Mouse (Mus musculus) limb, embryonic 13.5 days (tissue): ENCODE measurements at regions not wholly inside any gene's neighbourhood (a gene's known extent, or its start where the extent isn't known, plus 50 kb on each side); places are given as distances from the start of the nearest gene placed in this dataset.
A peak's percentile ranks its signal among the peaks of the same experiment; 100 is the strongest.

Experiments used
- ATAC-seq: fragments of 200-750 bp; cut with Nextera tagmentation; 2 replicates; pipeline ENCODE4 v1.8.0; 2017; ENCODE audit warnings: low read depth, moderate number of reproducible peaks, moderate TSS enrichment; ENCODE audit not compliant: low FRiP score
- H3K27ac ChIP-seq: fragments of 300-500 bp; sonication (generic); 2 replicates; pipeline ENCODE4 v1.5.1; 2015; ENCODE audit warnings: inconsistent platforms, mild to moderate bottlenecking, moderate library complexity
- H3K27me3 ChIP-seq: fragments of 300-500 bp; sonication (generic); 2 replicates; pipeline ENCODE4 v1.6.1; 2015; ENCODE audit warnings: mild to moderate bottlenecking, inconsistent platforms
- H3K36me3 ChIP-seq: fragments of 300-500 bp; sonication (generic); 2 replicates; pipeline ENCODE4 v1.6.1; 2015; ENCODE audit warnings: inconsistent platforms, mild to moderate bottlenecking, moderate library complexity
- H3K4me1 ChIP-seq: fragments of 300-500 bp; sonication (generic); 2 replicates; pipeline ENCODE4 v1.6.1; 2015; ENCODE audit warnings: inconsistent platforms
- H3K4me2 ChIP-seq: fragments of 300-500 bp; sonication (generic); replicated peaks from 2 replicates; pipeline ENCODE4 v1.6.1; 2015; ENCODE audit warnings: inconsistent platforms, mild to moderate bottlenecking, moderate library complexity
- H3K4me3 ChIP-seq: fragments of 300-500 bp; sonication (generic); 2 replicates; pipeline ENCODE4 v1.5.1; 2015; ENCODE audit warnings: moderate library complexity, mild to moderate bottlenecking, inconsistent platforms
- H3K9ac ChIP-seq: fragments of 300-500 bp; sonication (generic); 2 replicates; pipeline ENCODE4 v1.6.1; 2015; ENCODE audit warnings: mild to moderate bottlenecking, inconsistent platforms
- H3K9me3 ChIP-seq: fragments of 300-500 bp; sonication (generic); 2 replicates; pipeline ENCODE4 v1.6.1; 2016; ENCODE audit warnings: inconsistent platforms
- WGBS: fragments of 180-500 bp; shearing (Covaris S2); methylation state at CpG from one replicate; pipeline ENCODE4 v1.1.7; 2015; 5-methylcytosine and 5-hydroxymethylcytosine counted together

- ATAC-seq = no peak
- peaks cover 6% of the 10 kb centered on the region for H3K4me1 ChIP-seq
- WGBS = 63% methylated on average over 3 of the region's 3 CpGs
- H3K36me3 ChIP-seq = no peaks in the 10 kb centered on the region
- no peak overlapping the region for H3K4me2 ChIP-seq
- no peak overlapping the region for H3K27ac ChIP-seq
- 0 out of 2 replicates have a peak, but pooled peaks cover 5% of the 10 kb centered on the region for H3K27me3 ChIP-seq
- no peak overlapping the region for H3K9ac ChIP-seq
- no peak overlapping the region for H3K4me3 ChIP-seq
- no peaks in the 10 kb centered on the region for H3K9me3 ChIP-seq
These were observed 331.3 kb downstream of the Gm826 start for GRCm38 (mm10) chr2:160002695-160003094.

DNA sequence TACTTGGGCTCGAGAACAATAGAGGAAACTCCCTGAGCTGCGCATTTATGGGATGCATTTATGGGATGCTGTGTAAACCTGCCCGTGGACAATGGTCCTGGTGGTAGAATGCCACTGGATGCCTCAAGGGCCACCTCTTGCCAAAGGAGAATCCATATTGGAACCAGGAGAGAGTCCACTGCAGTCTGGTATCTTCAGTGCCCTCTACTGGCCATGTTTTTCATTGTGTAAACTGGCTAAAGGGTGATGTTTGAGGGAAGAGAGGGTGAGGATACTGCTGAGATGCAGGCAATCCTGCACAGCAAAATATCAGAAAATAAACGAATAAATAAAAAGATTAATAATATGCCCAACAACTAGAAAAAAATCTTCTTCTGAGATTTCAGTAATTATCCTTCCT is 333.5 kb downstream of the Gm826 start:
- no peak for ATAC-seq

GRCm38 (mm10) chr2:159997395-159997794 is 336.6 kb downstream of the Gm826 start:
- Histone ChIP-seq H3K9me3 (no peaks in the 10 kb centered on the region), H3K27ac (peak overlapping the region; percentile 11; the same call in 1 of the 2 replicates), H3K27me3 (peaks cover 14% of the 10 kb centered on the region), H3K4me2 (0 out of 2 replicates have a peak overlapping the region, but pooled peaks have one; percentile 1), H3K4me3 (no peak overlapping the region), H3K36me3 (no peaks in the 10 kb centered on the region), H3K9ac (no peak overlapping the region), H3K4me1 (peaks cover 14% of the 10 kb centered on the region)
- ATAC-seq = peak; percentile 59; the same call in 1 of the 2 replicates
- 39% methylated on average over 9 of the region's 9 CpGs for WGBS

More for the DNA sequence above, 333.5 kb downstream of the Gm826 start:
- Histone ChIP-seq H3K27me3 (peaks cover 14% of the 10 kb centered on the region), H3K36me3 (no peaks in the 10 kb centered on the region), H3K27ac (no peak overlapping the region), H3K4me1 (peaks cover 11% of the 10 kb centered on the region), H3K4me3 (no peak overlapping the region), H3K4me2 (no peak overlapping the region), H3K9ac (no peak overlapping the region), H3K9me3 (no peaks in the 10 kb centered on the region)
- WGBS = 65% methylated on average over 4 of the region's 4 CpGs

GRCm38 (mm10) chr2:159994490-159994889 is 339.5 kb downstream of the Gm826 start:
- Histone ChIP-seq H3K27me3 (peaks cover 14% of the 10 kb centered on the region), H3K4me2 (no peak overlapping the region), H3K4me3 (no peak overlapping the region), H3K4me1 (peaks cover 14% of the 10 kb centered on the region), H3K9ac (no peak overlapping the region), H3K9me3 (no peaks in the 10 kb centered on the region), H3K27ac (no peak overlapping the region), H3K36me3 (no peaks in the 10 kb centered on the region)
- 20% methylated on average over 3 of the region's 3 CpGs for WGBS
- ATAC-seq = no peak

GRCm38 (mm10) chr2:159986719-159987118 is 347.2 kb downstream of the Gm826 start:
- no peaks in the 10 kb centered on the region for H3K36me3 ChIP-seq
- H3K27me3 ChIP-seq = peaks cover 10% of the 10 kb centered on the region; the same call in 1 of the 2 replicates
- H3K9ac ChIP-seq = no peak overlapping the region
- H3K4me2 ChIP-seq = no peak overlapping the region
- no peak overlapping the region for H3K4me3 ChIP-seq
- no peak for ATAC-seq
- H3K9me3 ChIP-seq = no peaks in the 10 kb centered on the region
- 92% methylated on average over 7 of the region's 7 CpGs for WGBS
- no peak overlapping the region for H3K27ac ChIP-seq
- H3K4me1 ChIP-seq = no peaks in the 10 kb centered on the region

- H3K9me3 ChIP-seq = no peaks in the 10 kb centered on the region
- H3K27ac ChIP-seq = no peak overlapping the region
- 84% methylated on average over 3 of the region's 3 CpGs for WGBS
- no peak for ATAC-seq
- no peak overlapping the region for H3K4me2 ChIP-seq
- H3K4me1 ChIP-seq = no peaks in the 10 kb centered on the region
- no peak overlapping the region for H3K4me3 ChIP-seq
- no peak overlapping the region for H3K9ac ChIP-seq
- no peaks in the 10 kb centered on the region for H3K36me3 ChIP-seq
- H3K27me3 ChIP-seq = 0 out of 2 replicates have a peak, but pooled peaks cover 5% of the 10 kb centered on the region
These were observed 352.3 kb downstream of the Gm826 start for GRCm38 (mm10) chr2:159981694-159982093.

GRCm38 (mm10) chr2:159950369-159950768 is 383.6 kb downstream of the Gm826 start:
- 39% methylated on average over 1 of the region's 1 CpGs for WGBS
- no peak for ATAC-seq
- H3K9me3 ChIP-seq = no peaks in the 10 kb centered on the region

DNA sequence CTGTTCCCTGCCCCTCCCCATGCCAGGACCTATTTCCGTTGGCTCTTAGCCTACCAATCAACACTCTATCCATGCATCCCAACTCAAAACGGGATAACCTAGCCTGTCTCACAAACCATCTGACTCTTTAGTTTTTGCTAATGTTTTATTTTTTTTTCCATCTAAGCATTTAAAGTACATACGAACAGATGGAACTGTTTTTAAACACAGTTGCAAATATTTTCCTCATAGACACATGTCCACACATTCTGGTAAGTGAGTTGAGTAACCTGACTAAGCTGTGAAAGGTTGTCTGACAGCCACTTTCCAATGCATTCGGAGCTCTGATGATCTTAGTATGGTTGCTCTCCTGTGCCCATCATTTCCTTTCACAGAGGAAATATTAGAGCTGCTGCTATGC is 384.9 kb downstream of the Gm826 start:
- no peaks in the 10 kb centered on the region for H3K9me3 ChIP-seq
- no peaks in the 10 kb centered on the region for H3K27me3 ChIP-seq
- H3K9ac ChIP-seq = no peak overlapping the region
- no peaks in the 10 kb centered on the region for H3K4me1 ChIP-seq
- no peak for ATAC-seq
- WGBS = 75% methylated on average over 4 of the region's 4 CpGs
- H3K4me2 ChIP-seq = no peak overlapping the region
- no peak overlapping the region for H3K27ac ChIP-seq
- H3K4me3 ChIP-seq = no peak overlapping the region
- no peaks in the 10 kb centered on the region for H3K36me3 ChIP-seq

More at GRCm38 (mm10) chr2:159950369-159950768, 383.6 kb downstream of the Gm826 start:
- Histone ChIP-seq H3K27ac (no peak overlapping the region), H3K4me3 (no peak overlapping the region), H3K36me3 (no peaks in the 10 kb centered on the region), H3K4me2 (no peak overlapping the region), H3K27me3 (no peaks in the 10 kb centered on the region), H3K4me1 (no peaks in the 10 kb centered on the region), H3K9ac (no peak overlapping the region)

DNA sequence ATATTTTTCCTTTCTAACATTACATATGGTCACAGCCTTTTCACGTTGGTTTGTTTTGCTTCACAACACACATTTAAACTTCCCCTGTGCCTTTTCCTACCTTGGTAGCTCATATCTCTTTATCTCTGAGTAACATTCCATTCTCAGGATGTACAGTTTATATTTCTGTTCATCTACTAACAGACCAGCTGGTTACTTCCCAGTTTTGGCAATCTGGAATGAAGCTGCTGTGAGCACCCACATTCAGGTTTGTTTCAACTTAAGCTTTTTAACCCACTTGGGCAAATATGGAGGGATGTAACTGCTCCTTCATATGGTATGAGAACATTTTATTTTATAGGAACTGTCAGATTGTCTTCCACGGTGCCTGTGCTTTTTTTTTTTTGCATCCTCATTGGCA is 403.2 kb downstream of the Gm826 start:
- Histone ChIP-seq H3K9me3 (no peaks in the 10 kb centered on the region), H3K4me1 (no peaks in the 10 kb centered on the region), H3K36me3 (no peaks in the 10 kb centered on the region), H3K4me2 (no peak overlapping the region), H3K9ac (no peak overlapping the region), H3K4me3 (no peak overlapping the region), H3K27me3 (no peaks in the 10 kb centered on the region), H3K27ac (no peak overlapping the region)
- no peak for ATAC-seq
- 90% methylated on average over 2 of the region's 2 CpGs for WGBS

DNA sequence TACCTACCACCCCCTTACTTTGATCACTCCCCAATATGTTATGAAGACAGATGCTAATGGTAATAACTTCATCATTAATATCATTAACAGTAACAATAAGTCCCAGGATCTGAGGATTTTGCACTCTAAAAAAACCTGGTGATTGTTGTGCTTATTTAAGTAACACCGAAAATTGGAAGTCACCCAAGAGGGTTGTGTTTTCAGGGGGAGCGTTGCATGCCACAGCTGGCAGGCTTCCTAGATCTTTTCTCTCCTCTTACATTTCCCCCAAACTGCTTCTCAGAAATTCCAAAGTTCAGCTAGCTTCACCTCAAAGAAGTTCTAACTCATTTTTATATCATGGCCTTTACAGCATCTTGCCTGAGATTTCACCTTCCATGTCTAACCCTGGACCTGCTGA is 444.3 kb downstream of the Gm826 start:
- Histone ChIP-seq H3K9ac (no peak overlapping the region), H3K4me2 (no peak overlapping the region), H3K27me3 (no peaks in the 10 kb centered on the region), H3K4me1 (0 out of 2 replicates have a peak, but pooled peaks cover 4% of the 10 kb centered on the region), H3K4me3 (no peak overlapping the region), H3K27ac (no peak overlapping the region), H3K36me3 (no peaks in the 10 kb centered on the region), H3K9me3 (no peaks in the 10 kb centered on the region)
- WGBS = 64% methylated on average over 2 of the region's 2 CpGs
- no peak for ATAC-seq

- no peak overlapping the region for H3K4me2 ChIP-seq
- H3K4me1 ChIP-seq = 0 out of 2 replicates have a peak, but pooled peaks cover 3% of the 10 kb centered on the region
- H3K36me3 ChIP-seq = no peaks in the 10 kb centered on the region
- no peaks in the 10 kb centered on the region for H3K27me3 ChIP-seq
- WGBS = 81% methylated on average over 6 of the region's 6 CpGs
- H3K9me3 ChIP-seq = no peaks in the 10 kb centered on the region
- H3K4me3 ChIP-seq = no peak overlapping the region
- no peak overlapping the region for H3K9ac ChIP-seq
- ATAC-seq = no peak
- no peak overlapping the region for H3K27ac ChIP-seq
These were observed 449.0 kb downstream of the Gm826 start for GRCm38 (mm10) chr2:159884773-159885459.

GRCm38 (mm10) chr2:159866981-159867380 is 467.0 kb downstream of the Gm826 start:
- H3K4me3 ChIP-seq = no peak overlapping the region
- no peaks in the 10 kb centered on the region for H3K4me1 ChIP-seq
- no peak overlapping the region for H3K4me2 ChIP-seq
- WGBS = 56% methylated on average over 2 of the region's 2 CpGs
- no peak overlapping the region for H3K9ac ChIP-seq
- no peak for ATAC-seq
- no peaks in the 10 kb centered on the region for H3K36me3 ChIP-seq
- H3K27me3 ChIP-seq = no peaks in the 10 kb centered on the region
- H3K27ac ChIP-seq = no peak overlapping the region
- H3K9me3 ChIP-seq = no peaks in the 10 kb centered on the region

DNA sequence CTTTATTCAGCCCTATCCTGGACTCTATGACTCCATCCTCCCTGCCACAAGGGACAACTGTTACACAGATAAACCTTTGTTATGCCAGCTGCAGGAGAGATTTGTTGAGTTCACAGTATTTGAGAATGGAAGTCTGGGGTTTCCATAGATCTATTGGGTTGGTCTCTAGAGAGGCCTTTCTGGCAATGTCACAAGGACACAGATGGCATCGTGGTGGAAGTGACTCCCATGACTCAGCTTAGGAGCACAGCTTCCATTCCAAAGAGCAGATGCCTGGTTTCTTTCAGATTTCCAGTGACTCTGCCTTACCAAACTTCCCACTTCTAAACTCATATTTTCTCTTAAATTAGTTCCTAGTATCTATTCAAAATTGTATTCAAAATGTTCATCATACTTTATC is 467.6 kb downstream of the Gm826 start:
- Histone ChIP-seq H3K36me3 (no peaks in the 10 kb centered on the region), H3K9me3 (no peaks in the 10 kb centered on the region), H3K4me3 (no peak overlapping the region), H3K27me3 (no peaks in the 10 kb centered on the region), H3K4me2 (no peak overlapping the region), H3K4me1 (no peaks in the 10 kb centered on the region), H3K9ac (no peak overlapping the region), H3K27ac (no peak overlapping the region)
- no peak for ATAC-seq
- 86% methylated on average over 1 of the region's 1 CpGs for WGBS
